Mouse (Mus musculus) olfactory bulb, adult 2 months (tissue): ENCODE results near the gene Nav2.

ENCODE experiments used
- CTCF ChIP-seq: fragments of 200-500 bp; IDR thresholded peaks from 2 replicates; pipeline ENCODE4 v1.5.1; 2012; ENCODE audit warnings: low read depth, mild to moderate bottlenecking, low read length, moderate library complexity; ENCODE audit not compliant: insufficient read depth
- POLR2A ChIP-seq: fragments of 200-500 bp; IDR thresholded peaks from 2 replicates; pipeline ENCODE4 v1.6.1; 2012; ENCODE audit warnings: mild to moderate bottlenecking, low read depth, low read length, moderate library complexity; ENCODE audit not compliant: insufficient read depth

GRCm38 (mm10) chr7:49534208-49534607 is 625.7 kb downstream of the Nav2 start:
- TF ChIP-seq CTCF (no peak), POLR2A (no peak)
